Comparison of ENCODE assay signal across 10 mouse cellular contexts in genomic region chr2:160955331-160955730, GRCm38 (mm10). TPM values are rescaled to one million over a fixed set of nuclear protein-coding genes. Genes with fewer than 3 reads are reported as not detected.
DNase-seq lines count a peak whose midpoint lies in the region; ATAC-seq and TF ChIP-seq lines count a peak whose summit lies in the region.
"Had no signal": no experiment of that assay in that cellular context is flagged by ENCODE, and none has a peak within 500 bp of the region (broad histone marks: within the 10 kb centered on the region; RNA-seq: fewer than 3 reads in every experiment).

No protein-coding gene starts in this region.

- H3K4me2 ChIP-seq in kidney, postnatal 0 days (ENCODE audit: low read length): no peak overlapping the region
- H3K4me2 ChIP-seq: forebrain, embryonic 12.5 days had no signal

- ATAC-seq in cerebellum, adult (ENCODE audit: insufficient number of reproducible peaks, low FRiP score, low TSS enrichment): no peak
- ATAC-seq in kidney, postnatal 0 days (replicated peaks; ENCODE audit: low FRiP score, low read depth): no peak

- no peak overlapping the region for H3K4me3 ChIP-seq in kidney, postnatal 0 days (replicated peaks; ENCODE audit: low read depth, low read length)
- H3K4me3 ChIP-seq: forebrain, embryonic 12.5 days had no signal

- peak; percentile 47 for TF ChIP-seq CTCF in kidney, postnatal 0 days (IDR thresholded peaks at IDR 0.05; ENCODE audit: low read depth)

- no peaks in the 10 kb centered on the region for H3K27me3 ChIP-seq in kidney, postnatal 0 days (ENCODE audit: insufficient read depth, low read length)
- H3K27me3 ChIP-seq: forebrain, embryonic 12.5 days had no signal

- peaks cover 63% of the 10 kb centered on the region for H3K36me3 ChIP-seq in kidney, postnatal 0 days (ENCODE audit: insufficient read depth, low read length)

- peak; percentile 27 for DNase-seq in cerebellum, adult 11 months
- DNase-seq in kidney, postnatal 0 days (ENCODE audit: low spot score): peak; percentile 33
- no peak for DNase-seq in kidney, adult 8-10 months
- DNase-seq in MN1 (ENCODE audit: low spot score): peak; percentile 18
- DNase-seq in left cerebral cortex, adult 18-20 months (ENCODE audit: low spot score in 2 of 2): peak; percentile 43 to 54
- no peak for DNase-seq in neural tube, embryonic 10.5 days (ENCODE audit: extremely low spot score, low spot score)
- DNase-seq in yolk sac, embryonic 10.5 days (ENCODE audit: low spot score): no peak

- WGBS in kidney, postnatal 0 days: 73% methylated on average over 7 of the region's 7 CpGs

- no peaks in the 10 kb centered on the region for H3K4me1 ChIP-seq in kidney, postnatal 0 days (replicated peaks; ENCODE audit: insufficient read depth, low read length)
- H3K4me1 ChIP-seq: forebrain, embryonic 12.5 days had no signal

- no peak overlapping the region for H3K27ac ChIP-seq in kidney, postnatal 0 days
- H3K27ac ChIP-seq: forebrain, embryonic 12.5 days; macrophage had no signal

- H3K9me3 ChIP-seq in kidney, postnatal 0 days (replicated peaks; ENCODE audit: low read length): no peaks in the 10 kb centered on the region
- H3K9me3 ChIP-seq: forebrain, embryonic 12.5 days had no signal

- H3K9ac ChIP-seq in kidney, postnatal 0 days (ENCODE audit: low read depth, low read length): no peak overlapping the region
- H3K9ac ChIP-seq: forebrain, embryonic 12.5 days had no signal

RNA-seq across cellular contexts. Expression of gene Emilin3, which starts 43.2 kb away (rescaled TPM):
- 1.5 and 1.7 TPM in 2 replicates for polyA plus RNA-seq in kidney, postnatal 0 days (2015; fragmentation: Nextera tagmentation; extraction: Ambion mirVana)
- under 1 TPM in 1 of 2 experiments, not detected in 1; 0.26 TPM for total RNA-seq in left cerebral cortex, adult 18-20 months (2021)
- polyA plus RNA-seq: macrophage had no signal

Comparison
In these comparisons a context has a peak if more than half of its experiments do, and no peak if none do; other contexts are left out.
1. DNase-seq: peak in cerebellum, adult 11 months (single experiment), kidney, postnatal 0 days (single experiment), MN1 (single experiment) and left cerebral cortex, adult 18-20 months (2 of 2); none in kidney, adult 8-10 months (0 of 2), neural tube, embryonic 10.5 days (single experiment) and yolk sac, embryonic 10.5 days (single experiment).